ENCODE assay signal across 15 mouse cellular contexts in the genomic region with DNA sequence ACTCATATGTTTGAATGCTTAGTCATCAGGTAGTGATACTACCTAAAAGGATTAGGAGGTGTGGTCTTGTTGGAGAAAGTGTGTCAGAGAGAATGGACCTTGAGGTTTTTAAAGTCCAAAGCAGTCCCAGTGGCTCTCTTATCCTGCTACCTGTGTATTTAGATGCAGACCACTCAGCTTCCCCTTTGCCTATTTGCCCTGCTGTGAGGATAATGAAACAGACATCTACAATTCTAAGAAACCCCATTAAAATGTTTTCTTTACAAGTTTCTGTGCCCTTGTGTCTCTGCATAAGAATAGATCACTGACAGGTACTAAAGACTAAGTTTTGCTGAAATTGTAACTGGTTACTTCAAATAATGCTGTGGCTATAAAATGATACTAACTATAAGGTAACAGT.
DNase-seq lines count a peak whose midpoint lies in the region.
"Had no signal": no experiment of that assay in that cellular context is flagged by ENCODE, and none has a peak within 500 bp of the region (broad histone marks: within the 10 kb centered on the region; RNA-seq: fewer than 3 reads in every experiment).

No protein-coding gene starts in this region.

- DNase-seq in ES-CJ7 (ENCODE audit: low read depth, low spot score) (peak; percentile 70), R1 (ENCODE audit: low read depth, low spot score) (peak; percentile 62), ZHBTc4 (ENCODE audit: low read depth, low spot score) (peak; percentile 35)
- DNase-seq in left cerebral cortex, adult 18-20 months (ENCODE audit: low spot score in 2 of 2): no peak
- no peak for DNase-seq in thymus, postnatal 0 days (ENCODE audit: low spot score)
- DNase-seq: adrenal gland, adult 8-10 months; adrenal gland, postnatal 14 days; adrenal gland, postnatal 36 days; B cell, adult 2 months; cerebellum, adult 11-12 months; cerebellum, adult 8-10 months; cerebellum, adult 9-11 months; cerebellum, postnatal 14 days; cerebellum, postnatal 36 days; embryo, embryonic 11 days had no signal

Comparison
In these comparisons a context has a peak if more than half of its experiments do, and no peak if none do; other contexts are left out.
1. DNase-seq: peak in ES-CJ7 (single experiment), R1 (single experiment) and ZHBTc4 (single experiment); none in left cerebral cortex, adult 18-20 months (0 of 2) and thymus, postnatal 0 days (single experiment).